Mouse (Mus musculus) frontal cortex, adult (tissue): ENCODE measurements around the gene Trrap.

Experiments
- ATAC-seq: cut with Nextera tagmentation; 2 replicates; pipeline ENCODE4 v1.9.2; 2017; ENCODE audit warnings: mild to moderate bottlenecking, moderate library complexity, mixed read lengths; ENCODE audit not compliant: low TSS enrichment

Gene Trrap

DNA sequence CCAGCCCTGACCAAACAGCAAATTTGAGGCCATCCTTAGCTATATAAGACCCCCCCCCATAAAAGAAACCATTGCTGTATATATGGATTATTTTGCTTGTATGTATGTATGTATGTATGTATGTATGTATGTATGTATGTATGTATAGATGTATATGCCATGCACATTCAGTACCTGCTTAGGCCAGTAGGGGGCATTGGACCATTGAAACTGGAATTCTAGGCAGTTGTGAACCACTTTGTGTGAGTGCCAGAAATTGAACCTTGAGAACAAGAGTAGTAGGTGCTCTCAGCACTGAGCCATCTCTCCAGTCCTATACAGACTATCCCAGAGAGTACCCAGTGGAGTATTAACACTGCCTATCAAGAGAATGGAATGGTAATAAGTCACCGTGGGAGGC is 104.2 kb downstream of the Trrap start:
- no peak for ATAC-seq

- ATAC-seq = no peak
Observed at GRCm38 (mm10) chr5:144872326-144872725, 104.8 kb downstream of the Trrap start.

- ATAC-seq = no peak
Observed at GRCm38 (mm10) chr5:144872867-144873266, 105.3 kb downstream of the Trrap start.

GRCm38 (mm10) chr5:144875227-144875626 is 107.7 kb downstream of the Trrap start:
- no peak for ATAC-seq

DNA sequence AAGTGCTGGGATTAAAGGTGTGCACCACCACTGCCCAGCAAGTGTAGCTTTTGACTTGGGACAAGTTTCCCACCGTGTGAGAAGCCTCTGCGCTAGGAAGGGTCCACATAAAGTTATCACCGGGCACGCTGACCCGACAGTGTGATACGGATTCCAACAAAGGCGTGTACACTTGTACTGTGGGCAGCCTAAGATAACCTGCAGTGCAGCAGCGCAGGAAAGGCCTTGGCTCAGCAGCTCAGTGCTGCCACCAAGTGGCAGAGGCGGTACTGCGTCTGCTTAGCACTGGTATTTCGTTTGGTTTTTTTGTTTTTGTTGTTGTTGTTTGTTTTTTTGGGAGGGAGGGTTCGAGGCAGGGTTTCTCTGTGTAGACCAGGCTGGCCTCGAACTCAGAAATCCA is 108.4 kb downstream of the Trrap start:
- ATAC-seq = peak; percentile 56; the same call in 1 of the 2 replicates

DNA sequence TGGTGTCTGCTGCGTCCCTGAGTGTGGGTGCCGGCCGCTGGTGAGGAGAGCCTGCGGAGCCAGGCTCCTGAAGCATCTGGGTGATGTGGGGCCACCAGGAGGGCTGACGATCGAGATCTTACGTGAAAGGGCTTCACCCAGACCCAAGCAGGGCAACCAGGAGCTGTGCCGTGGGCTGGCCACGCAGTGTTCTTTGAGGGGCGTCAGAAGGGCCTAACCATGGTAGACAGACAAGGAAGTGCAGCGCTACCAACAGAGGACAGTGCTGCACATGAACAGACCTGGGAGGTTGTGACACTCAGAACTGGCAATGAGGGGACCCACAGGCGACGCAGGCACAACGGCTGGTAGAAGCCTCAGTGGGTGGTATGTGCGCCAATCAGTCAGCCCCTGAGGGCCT is 109.5 kb downstream of the Trrap start:
- ATAC-seq = no peak

GRCm38 (mm10) chr5:144881670-144882399 is 114.3 kb downstream of the Trrap start:
- peak; percentile 50 for ATAC-seq

GRCm38 (mm10) chr5:144884629-144885217 is 117.2 kb downstream of the Trrap start:
- ATAC-seq = peak; percentile 56

DNA sequence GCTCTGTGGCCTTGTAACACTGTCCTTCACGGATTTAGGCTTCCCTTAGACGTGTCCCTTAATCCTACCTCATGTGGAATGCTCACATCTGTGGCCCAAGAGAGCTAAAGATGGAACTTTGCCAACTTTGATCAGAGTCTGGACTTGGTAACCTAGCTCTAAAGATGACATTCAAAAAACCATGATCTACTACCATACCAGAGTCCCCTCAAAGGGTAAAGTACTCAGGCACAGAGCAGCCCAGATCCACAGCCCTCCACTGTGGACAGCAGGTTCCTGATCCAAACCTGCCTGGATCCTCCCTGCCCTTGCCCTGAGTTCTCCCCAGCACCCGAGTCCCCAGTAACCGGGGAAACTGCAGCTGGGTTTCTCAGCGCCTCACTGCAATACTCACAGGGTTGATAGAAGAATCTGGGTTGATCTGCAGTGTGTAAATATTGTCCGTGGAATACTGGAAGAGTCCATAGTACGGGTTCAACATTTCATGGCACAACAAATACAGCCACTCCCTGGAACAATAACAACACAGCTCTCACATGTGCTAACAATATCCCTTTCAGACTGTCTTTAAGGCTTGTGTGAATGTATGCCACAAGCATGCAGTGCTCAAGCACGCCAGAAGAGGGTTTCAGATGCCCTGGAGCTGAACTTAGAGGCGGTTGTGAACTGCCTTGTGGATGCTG is 118.6 kb downstream of the Trrap start:
- no peak for ATAC-seq

GRCm38 (mm10) chr5:144891276-144891675 is 123.7 kb downstream of the Trrap start:
- no peak for ATAC-seq

DNA sequence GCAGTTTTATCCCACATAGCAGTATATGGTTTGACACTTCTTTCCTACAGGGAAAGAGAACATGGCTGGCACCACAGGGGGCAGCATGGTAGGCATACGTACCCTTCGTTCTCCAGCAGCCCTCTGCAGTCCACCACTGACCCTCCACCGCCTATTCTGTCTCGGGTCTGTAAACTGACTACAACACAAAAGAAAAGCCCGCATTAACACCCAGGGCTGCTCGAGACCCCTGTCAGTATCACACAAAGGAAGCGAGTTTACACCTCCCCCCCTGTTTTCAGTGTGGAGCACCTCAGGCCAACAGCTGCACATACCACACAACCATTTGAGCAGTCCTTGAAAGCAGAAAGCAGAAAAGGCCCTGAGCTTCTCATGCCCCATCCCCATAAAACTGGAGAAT is 130.3 kb downstream of the Trrap start:
- ATAC-seq = no peak

DNA sequence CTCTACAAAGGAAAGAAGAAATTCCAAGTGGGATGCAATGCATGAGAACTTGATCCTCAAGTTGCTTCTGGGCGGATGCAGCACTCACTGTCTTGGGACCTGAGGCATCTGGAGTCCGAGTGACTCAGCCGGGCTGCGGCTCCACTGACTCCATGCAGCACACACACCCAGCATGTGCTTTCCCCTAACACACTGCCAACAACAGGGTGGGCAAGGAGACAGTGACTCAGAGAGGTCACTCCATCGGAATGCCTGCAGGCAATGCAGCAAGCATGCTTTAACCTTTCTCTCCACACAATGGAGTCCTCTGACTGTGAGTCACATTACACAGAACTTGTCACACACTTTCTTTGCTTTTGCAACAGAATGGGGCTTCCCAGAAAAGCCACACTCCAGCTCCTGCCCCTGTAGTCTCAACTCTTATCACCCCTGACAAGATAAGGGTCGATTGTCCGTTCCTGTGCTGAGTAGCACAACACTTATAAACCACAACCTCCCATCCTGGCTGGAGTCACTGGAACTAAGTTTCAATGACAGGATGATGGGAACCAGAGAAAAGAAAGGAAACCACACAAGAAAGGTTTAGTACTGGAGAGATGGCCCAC is 131.0 kb downstream of the Trrap start:
- no peak for ATAC-seq

GRCm38 (mm10) chr5:144901035-144901434 is 133.5 kb downstream of the Trrap start:
- ATAC-seq = no peak

GRCm38 (mm10) chr5:144901791-144902190 is 134.3 kb downstream of the Trrap start:
- ATAC-seq = no peak

DNA sequence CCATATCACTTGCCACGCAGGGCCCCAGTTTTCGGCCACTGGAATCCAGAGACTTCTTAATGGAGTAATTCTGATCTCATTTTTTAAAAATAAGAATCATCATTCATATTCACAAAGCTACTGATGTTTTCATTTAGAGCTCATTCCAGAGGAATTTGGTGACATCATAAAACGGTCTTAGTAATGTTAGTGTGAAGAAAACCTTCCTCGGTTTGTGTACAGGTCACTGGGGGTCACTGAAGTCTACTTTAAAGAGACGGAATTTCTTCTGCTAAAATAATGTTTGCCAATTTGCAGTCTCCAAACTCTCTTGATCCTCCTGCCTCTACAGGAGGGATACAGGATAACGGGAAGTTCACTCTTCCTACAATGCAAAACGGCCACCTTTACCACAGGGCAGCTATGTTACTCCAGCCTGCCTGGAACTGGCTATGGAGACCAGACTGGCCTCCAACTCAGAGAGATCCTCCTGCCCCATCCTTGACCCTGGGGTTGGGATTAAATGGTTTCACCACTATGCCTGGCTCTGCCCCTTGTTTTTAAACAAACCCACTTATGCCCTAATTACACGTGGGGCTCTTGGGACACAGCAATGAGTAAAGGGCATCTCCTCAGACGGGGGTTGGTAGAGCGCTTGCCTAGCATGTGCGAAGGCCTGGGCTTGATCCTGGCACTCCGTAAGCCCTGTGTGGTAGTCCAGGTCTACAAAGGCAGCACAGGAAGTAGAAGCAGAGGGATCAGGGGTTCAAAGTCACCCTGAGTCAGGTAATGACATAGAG is 137.0 kb downstream of the Trrap start:
- ATAC-seq = no peak

DNA sequence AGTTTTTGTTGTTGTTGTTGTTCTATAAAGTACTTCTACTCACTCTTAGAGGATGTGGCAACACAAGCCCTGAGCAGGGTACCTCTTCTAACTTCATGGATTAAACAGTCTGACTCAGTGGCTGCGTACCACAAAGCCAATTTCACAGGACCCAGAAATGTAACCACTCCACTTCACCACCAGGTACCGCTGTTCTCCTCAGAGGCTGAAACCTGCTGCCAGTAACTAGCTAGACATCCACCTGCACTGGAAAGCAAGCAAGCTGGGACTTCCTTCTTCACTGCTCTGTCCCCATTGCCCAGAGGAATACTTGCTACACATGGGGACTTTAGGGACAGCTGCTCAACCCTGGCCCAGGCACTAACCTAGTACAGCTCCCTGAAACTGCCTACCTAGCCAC is 140.1 kb downstream of the Trrap start:
- no peak for ATAC-seq
